Mouse (Mus musculus) heart, embryonic 14.5 days (tissue): ENCODE data around the gene Stat4. TPM values are rescaled to one million over a fixed set of nuclear protein-coding genes. Genes with fewer than 3 reads are reported as not detected.

Experiments
- ATAC-seq: fragments of 200-750 bp; cut with Nextera tagmentation; 2 replicates; pipeline ENCODE4 v1.8.0; 2017; ENCODE audit warnings: low read depth, moderate TSS enrichment; ENCODE audit not compliant: insufficient number of reproducible peaks, insufficient read depth, low FRiP score
- H3K27ac ChIP-seq, 2 experiments: fragments of 200-500 bp in 1 of 2; fragments of 300-500 bp in 1 of 2; sonication (generic) in 1 of 2; replicated peaks in 1 of 2; 2 replicates each; pipeline ENCODE4 v1.5.1; 2012 to 2014; ENCODE audit warnings: low read depth in 2 of 2, low read length in 2 of 2, control low read depth in 1 of 2, mild to moderate bottlenecking in 1 of 2, mixed read lengths in 1 of 2; ENCODE audit not compliant: control insufficient read depth in 1 of 2, insufficient read depth in 1 of 2
- H3K27me3 ChIP-seq: fragments of 300-500 bp; sonication (generic); 2 replicates; pipeline ENCODE4 v1.6.1; 2014; ENCODE audit warnings: mild to moderate bottlenecking, low read length, control low read depth; ENCODE audit not compliant: control insufficient read depth, insufficient read depth
- H3K36me3 ChIP-seq: fragments of 300-500 bp; sonication (generic); 2 replicates; pipeline ENCODE4 v1.6.1; 2014; ENCODE audit warnings: mild to moderate bottlenecking, control low read depth, low read length, mixed read lengths; ENCODE audit not compliant: control insufficient read depth, insufficient read depth
- H3K4me1 ChIP-seq, 2 experiments: fragments of 200-500 bp in 1 of 2; fragments of 300-500 bp in 1 of 2; sonication (generic) in 1 of 2; 2 replicates each; pipeline ENCODE4 v1.6.1; 2012 to 2014; ENCODE audit warnings: low read length in 2 of 2, control low read depth in 1 of 2, mixed read lengths in 1 of 2; ENCODE audit not compliant: control insufficient read depth in 2 of 2, insufficient read depth in 2 of 2
- H3K4me2 ChIP-seq: fragments of 300-500 bp; sonication (generic); 2 replicates; pipeline ENCODE4 v1.6.1; 2014; ENCODE audit warnings: mild to moderate bottlenecking, low read length
- H3K4me3 ChIP-seq, 2 experiments: fragments of 200-500 bp in 1 of 2; fragments of 300-500 bp in 1 of 2; sonication (generic) in 1 of 2; 2 replicates each; pipeline ENCODE4 v1.5.1; 2012 to 2014; ENCODE audit warnings: low read length in 2 of 2, mild to moderate bottlenecking in 2 of 2, control low read depth in 1 of 2, low read depth in 1 of 2, moderate library complexity in 1 of 2; ENCODE audit not compliant: control insufficient read depth in 1 of 2, insufficient read depth in 1 of 2
- H3K9ac ChIP-seq: fragments of 300-500 bp; sonication (generic); 2 replicates; pipeline ENCODE4 v1.6.1; 2014; ENCODE audit warnings: mild to moderate bottlenecking, low read length
- H3K9me3 ChIP-seq: fragments of 300-500 bp; sonication (generic); 2 replicates; pipeline ENCODE4 v1.6.1; 2016; ENCODE audit warnings: low read length, control low read depth; ENCODE audit not compliant: control insufficient read depth
- WGBS: fragments of 180-500 bp; shearing (Covaris S2); extraction: QIAGEN DNeasy Blood & Tissue Kit; methylation state at CpG from one replicate; pipeline ENCODE4 v1.1.7; 2014; 5-methylcytosine and 5-hydroxymethylcytosine counted together
- polyA plus RNA-seq: library from polyadenylated mRNA; unstranded; fragments of >200 nt; fragmentation: Nextera tagmentation; extraction: Ambion mirVana; gene quantifications from 2 replicates; pipeline ENCODE4 v1.2.1, GENCODE M21; 2014

Stat4 gene
- polyA plus RNA-seq, 1 experiment from 2014 or later, result 2.4 TPM

GRCm38 (mm10) chr1:51979048-51979447, 7.9 kb upstream of the Stat4 start:
- H3K4me2 ChIP-seq, result no peak overlapping the region
- 90% methylated on average over 5 of the region's 5 CpGs for WGBS
- H3K9me3 ChIP-seq, result no peaks in the 10 kb centered on the region
- no peak for ATAC-seq
- no peak overlapping the region for H3K4me3 ChIP-seq
- no peaks in the 10 kb centered on the region for H3K36me3 ChIP-seq
- H3K9ac ChIP-seq, result no peak overlapping the region
- no peaks in the 10 kb centered on the region for H3K27me3 ChIP-seq
- H3K27ac ChIP-seq, result no peak overlapping the region
- H3K4me1 ChIP-seq, result no peaks in the 10 kb centered on the region

- ATAC-seq, result no peak
- Histone ChIP-seq H3K4me3 (no peak overlapping the region), H3K9ac (no peak overlapping the region), H3K36me3 (no peaks in the 10 kb centered on the region), H3K27ac (peak overlapping the region; percentile 2 to 39; a peak in 2 of 4 replicates), H3K9me3 (no peaks in the 10 kb centered on the region), H3K4me1 (peaks cover 10 to 24% of the 10 kb centered on the region in 2 experiments), H3K27me3 (no peaks in the 10 kb centered on the region), H3K4me2 (no peak overlapping the region)
- WGBS, result 62% methylated on average over 8 of the region's 8 CpGs
Observed at GRCm38 (mm10) chr1:51991983-51992609, 5.1 kb downstream of the Stat4 start.

- no peak for ATAC-seq
- H3K9ac ChIP-seq, result no peak overlapping the region
- H3K9me3 ChIP-seq, result no peaks in the 10 kb centered on the region
- H3K27me3 ChIP-seq, result no peaks in the 10 kb centered on the region
- no peaks in the 10 kb centered on the region for H3K36me3 ChIP-seq
- 55% methylated on average over 3 of the region's 3 CpGs for WGBS
- H3K4me2 ChIP-seq, result peak overlapping the region; percentile 16
- no peak overlapping the region for H3K4me3 ChIP-seq
- H3K27ac ChIP-seq, result peak overlapping the region; percentile 49 to 89; a peak in 2 of 4 replicates
- H3K4me1 ChIP-seq, result peaks cover 10 to 30% of the 10 kb centered on the region in 2 experiments
Observed at GRCm38 (mm10) chr1:51996056-51996455, 9.1 kb downstream of the Stat4 start.

GRCm38 (mm10) chr1:51996751-51997659, 10.1 kb downstream of the Stat4 start:
- Histone ChIP-seq H3K27me3 (no peaks in the 10 kb centered on the region), H3K9me3 (no peaks in the 10 kb centered on the region), H3K36me3 (no peaks in the 10 kb centered on the region), H3K4me2 (peak overlapping the region; percentile 16), H3K4me1 (peaks cover 10 to 28% of the 10 kb centered on the region in 2 experiments), H3K9ac (no peak overlapping the region), H3K4me3 (no peak overlapping the region), H3K27ac (peak overlapping the region; percentile 85 to 89)
- peak; percentile 93 for ATAC-seq
- 14% methylated on average over 11 of the region's 11 CpGs for WGBS

GRCm38 (mm10) chr1:51998542-51998941, 11.6 kb downstream of the Stat4 start:
- no peak for ATAC-seq
- Histone ChIP-seq H3K9me3 (no peaks in the 10 kb centered on the region), H3K36me3 (no peaks in the 10 kb centered on the region), H3K27ac (no peak overlapping the region), H3K27me3 (no peaks in the 10 kb centered on the region), H3K4me3 (no peak overlapping the region), H3K4me2 (no peak overlapping the region), H3K4me1 (peaks cover 4 to 22% of the 10 kb centered on the region in 2 experiments), H3K9ac (no peak overlapping the region)
- WGBS, result 39% methylated on average over 5 of the region's 5 CpGs

- Histone ChIP-seq H3K4me3 (no peak overlapping the region), H3K9me3 (no peaks in the 10 kb centered on the region), H3K4me2 (no peak overlapping the region), H3K27me3 (no peaks in the 10 kb centered on the region), H3K4me1 (peaks cover 0 to 3% of the 10 kb centered on the region in 2 experiments; a peak in 2 of 4 replicates), H3K36me3 (no peaks in the 10 kb centered on the region), H3K9ac (no peak overlapping the region), H3K27ac (no peak overlapping the region)
- ATAC-seq, result no peak
- WGBS, result 24% methylated on average over 8 of the region's 8 CpGs
Observed at GRCm38 (mm10) chr1:52004096-52004495, 17.1 kb downstream of the Stat4 start.

- Histone ChIP-seq H3K9me3 (no peaks in the 10 kb centered on the region), H3K27ac (no peak overlapping the region), H3K27me3 (no peaks in the 10 kb centered on the region), H3K4me1 (peaks cover 0 to 3% of the 10 kb centered on the region in 2 experiments; a peak in 2 of 4 replicates), H3K9ac (peak overlapping the region; percentile 70), H3K4me3 (peak overlapping the region; percentile 44 to 58), H3K36me3 (no peaks in the 10 kb centered on the region), H3K4me2 (peak overlapping the region; percentile 83)
- WGBS, result 4% methylated on average over 11 of the region's 11 CpGs
- no peak for ATAC-seq
Observed at GRCm38 (mm10) chr1:52008443-52008842, 21.5 kb downstream of the Stat4 start.
